Mouse (Mus musculus) heart, postnatal 10 days (tissue): Measurements from ENCODE around the gene Kxd1. TPM values are rescaled to one million over a fixed set of nuclear protein-coding genes. Genes with fewer than 3 reads are reported as not detected.
A peak's percentile ranks its signal among the peaks of the same experiment; 100 is the strongest.

Experiments used
- DNase-seq, 2 experiments: peaks; one replicate each; pipeline ENCODE4 v3.0.0; 2021
- intact Hi-C: fragments of 180-260 bp; cut with DNase I; formaldehyde crosslinking; loops from one replicate; pipeline ENCODE4 v1.15.1; 2025
- total RNA-seq, 2 experiments: library from RNA; stranded (reverse); gene quantifications; 2 replicates each; pipeline ENCODE4 v1.2.3; 2021

Gene Kxd1
- total RNA-seq, 2 experiments from 2014 or later: 79.5 to 81.3 TPM

DNA sequence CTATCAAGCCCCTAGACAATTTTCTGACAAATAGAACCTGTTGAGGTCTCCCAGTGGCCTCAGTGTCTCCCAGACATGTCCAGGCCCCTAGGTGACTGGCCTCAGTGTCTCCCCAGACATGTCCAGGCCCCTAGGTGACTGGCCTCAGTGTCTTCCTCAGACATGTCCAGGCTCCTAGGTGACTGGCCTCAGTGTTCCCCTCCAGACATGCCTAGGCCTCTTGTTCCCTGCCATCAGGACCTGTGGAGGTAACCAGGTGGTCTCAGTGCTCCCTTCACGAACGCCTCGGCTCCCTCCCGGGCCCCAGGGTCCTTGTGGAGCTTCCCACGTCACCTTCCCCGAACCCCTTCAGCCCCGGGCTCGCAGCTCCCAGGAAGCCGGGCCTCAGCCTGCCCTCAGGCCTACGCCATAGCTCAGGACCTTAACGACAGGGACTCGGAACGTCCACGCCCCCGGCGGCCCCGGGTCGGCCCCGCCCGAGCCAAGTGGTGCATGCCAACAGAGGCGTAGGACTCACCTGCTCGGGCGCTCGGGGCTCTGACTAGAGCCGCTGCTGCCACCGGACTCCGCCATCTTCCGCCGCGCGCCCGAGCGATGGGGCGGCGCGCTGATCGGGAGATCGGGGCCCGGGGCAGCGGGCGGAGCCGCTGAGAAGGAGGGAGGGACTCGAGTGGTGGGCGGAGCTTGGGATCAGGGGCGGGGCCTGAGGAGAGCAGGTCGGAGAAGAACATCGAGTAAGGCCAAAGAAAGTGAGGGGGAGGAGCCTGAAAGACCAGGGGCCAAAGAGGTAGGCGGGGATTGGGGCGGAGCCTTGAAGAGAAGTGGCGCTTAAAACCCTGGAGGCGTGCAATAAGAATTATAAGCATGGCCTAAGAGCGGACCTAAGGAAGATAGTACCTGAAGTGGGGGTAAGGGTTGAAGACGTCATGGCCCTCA lies 51.2 kb downstream of the Kxd1 start, which contains the start of gene Klhl26:
TSS of gene Klhl26 (minus strand) at position 636 of the 936 bp plus-strand sequence.
- intact Hi-C loops: no loop called here
- DNase-seq: peak; percentile 94 to 96

DNA sequence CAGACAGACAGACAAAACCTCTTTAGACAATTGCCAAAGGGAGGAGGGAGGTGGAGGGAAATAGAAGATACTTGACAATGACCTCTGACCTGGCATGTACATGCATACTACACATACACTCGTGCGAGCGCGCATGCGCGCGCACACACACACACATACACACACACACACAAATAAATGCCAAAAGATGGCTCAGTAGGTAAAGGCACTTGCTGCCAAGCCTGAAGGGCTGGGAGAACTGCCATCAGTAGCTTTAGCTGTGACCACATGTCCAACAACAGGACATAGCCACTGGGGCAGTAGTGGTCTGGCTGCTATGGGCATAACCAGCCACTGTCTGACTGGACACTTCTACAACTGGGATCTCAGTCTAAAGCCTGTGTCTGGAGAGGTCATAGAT lies 55.9 kb downstream of the Kxd1 start:
- intact Hi-C loops: loop anchor here (2.0 kb wide), 1 partner anchor 31 kb away; no protein-coding TSS in a partner anchor

DNA sequence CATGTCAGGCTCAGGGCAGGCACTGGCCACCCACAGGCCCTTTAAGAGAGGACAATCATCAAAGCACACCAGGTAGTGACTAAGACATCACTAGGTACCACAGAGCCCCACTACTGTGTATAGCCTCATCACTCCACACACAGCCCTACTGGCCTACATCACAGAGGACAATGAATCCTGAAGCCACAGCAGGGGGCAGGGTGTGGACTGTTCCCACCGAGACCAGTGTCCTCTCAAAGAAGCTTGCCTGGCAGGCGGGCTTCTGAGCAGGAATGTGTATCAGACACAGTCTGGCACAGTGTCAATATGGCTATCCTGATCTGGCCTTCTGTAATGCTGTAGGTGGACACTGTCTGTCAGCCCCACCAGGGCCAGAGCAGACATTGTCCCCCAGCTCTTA lies 57.8 kb downstream of the Kxd1 start:
- DNase-seq: no peak

More for the DNA sequence above, 55.9 kb downstream of the Kxd1 start:
- no peak for DNase-seq

DNA sequence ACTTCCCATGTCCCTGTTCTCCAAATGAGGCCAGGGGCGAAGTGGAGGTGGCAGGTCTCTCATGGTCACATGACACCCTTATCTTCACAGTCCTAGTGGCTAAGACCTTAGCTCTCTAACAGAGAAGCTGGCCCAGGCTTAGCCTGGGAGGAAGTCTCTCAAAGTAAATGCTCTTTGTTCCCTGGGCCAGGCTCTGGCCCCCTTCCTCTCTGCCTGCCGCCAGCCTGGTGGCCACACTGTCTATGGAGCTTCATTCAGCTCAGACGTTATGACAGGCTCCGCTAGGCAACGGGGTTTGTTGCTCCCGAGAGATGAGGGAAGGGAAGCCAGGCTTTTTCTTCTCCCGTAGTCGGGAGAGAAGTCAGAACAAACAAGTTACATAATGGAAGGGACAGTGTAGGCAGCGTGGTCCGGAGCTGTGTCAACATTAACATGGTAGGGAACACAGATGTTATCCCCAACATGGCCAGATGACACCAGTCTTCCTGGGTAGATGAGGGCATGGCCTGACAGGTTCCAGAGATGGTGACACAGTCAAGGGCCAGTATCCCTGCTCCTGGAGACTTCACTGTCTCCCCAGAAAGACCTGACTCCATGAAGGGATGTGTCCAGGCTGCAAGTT lies 58.4 kb downstream of the Kxd1 start:
- no peak for DNase-seq
- intact Hi-C loops: no loop called here

More for the DNA sequence above, 57.8 kb downstream of the Kxd1 start:
- intact Hi-C loops: loop anchor here (2.0 kb wide), 1 partner anchor 29 kb away; no protein-coding TSS in a partner anchor

DNA sequence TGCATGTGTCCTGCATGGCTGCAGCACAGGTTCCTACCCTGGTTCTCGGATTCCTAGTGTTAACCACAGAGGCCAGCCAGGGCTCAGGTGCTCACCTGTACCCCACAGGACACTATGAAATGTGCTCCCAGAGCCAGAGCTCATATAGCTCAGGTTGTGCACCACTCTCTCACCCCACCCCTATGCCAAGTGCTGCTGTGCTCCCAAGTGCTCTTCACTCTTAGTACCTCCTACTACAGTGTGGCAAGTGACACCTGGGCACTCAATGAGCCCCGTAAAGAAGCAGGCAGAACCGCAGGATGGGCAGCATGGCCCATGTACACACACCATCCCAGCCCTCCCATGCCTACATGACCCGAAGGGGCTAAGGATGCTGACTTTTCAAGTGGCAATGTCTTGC lies 59.0 kb downstream of the Kxd1 start:
- no peak for DNase-seq
- intact Hi-C loops: no loop called here

DNA sequence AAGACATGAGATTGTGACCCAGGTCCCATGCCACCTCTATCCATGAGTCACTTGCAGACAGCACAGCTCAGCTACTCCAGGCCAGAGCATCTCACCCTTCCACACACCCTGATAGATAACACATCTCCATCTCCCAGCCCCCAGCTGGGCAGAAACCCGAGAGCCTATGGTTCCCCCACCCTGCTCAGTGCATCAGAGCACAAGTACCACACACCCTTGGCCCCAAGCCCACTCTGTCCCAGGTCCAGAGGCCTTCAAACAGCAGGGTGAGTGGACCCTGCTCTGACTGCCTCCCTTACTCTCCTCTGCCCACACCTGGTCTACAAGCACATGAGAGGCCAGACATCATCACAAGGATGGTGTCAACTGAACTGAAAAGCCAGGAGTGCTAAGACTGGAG lies 59.8 kb downstream of the Kxd1 start:
- intact Hi-C loops: no loop called here
- no peak for DNase-seq

DNA sequence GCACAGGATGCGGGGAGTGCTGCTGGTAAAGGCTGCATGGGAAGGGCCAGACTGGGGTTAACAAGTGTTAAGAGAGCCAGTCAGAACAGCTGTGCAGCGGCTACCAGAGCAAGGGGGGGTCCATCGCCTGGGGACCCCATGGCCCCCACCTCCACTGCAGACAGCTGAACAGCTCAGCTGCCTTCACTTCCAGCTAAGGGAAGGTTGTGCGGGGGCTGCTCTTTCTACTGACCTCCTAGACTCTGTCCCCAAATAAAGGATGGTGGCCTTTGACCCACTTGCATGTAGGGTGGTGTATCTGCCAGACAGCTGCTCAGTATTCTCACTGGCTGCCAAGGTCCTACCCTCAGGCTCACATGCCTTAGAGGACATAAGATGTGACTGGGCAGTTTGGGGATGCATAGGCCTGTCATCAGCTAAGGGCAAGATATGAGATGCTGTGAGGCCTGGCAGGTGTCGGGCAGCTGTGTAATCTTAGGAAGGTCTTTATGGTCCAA lies 60.5 kb downstream of the Kxd1 start:
- intact Hi-C loops: no loop called here
- DNase-seq: peak; percentile 58 to 59

DNA sequence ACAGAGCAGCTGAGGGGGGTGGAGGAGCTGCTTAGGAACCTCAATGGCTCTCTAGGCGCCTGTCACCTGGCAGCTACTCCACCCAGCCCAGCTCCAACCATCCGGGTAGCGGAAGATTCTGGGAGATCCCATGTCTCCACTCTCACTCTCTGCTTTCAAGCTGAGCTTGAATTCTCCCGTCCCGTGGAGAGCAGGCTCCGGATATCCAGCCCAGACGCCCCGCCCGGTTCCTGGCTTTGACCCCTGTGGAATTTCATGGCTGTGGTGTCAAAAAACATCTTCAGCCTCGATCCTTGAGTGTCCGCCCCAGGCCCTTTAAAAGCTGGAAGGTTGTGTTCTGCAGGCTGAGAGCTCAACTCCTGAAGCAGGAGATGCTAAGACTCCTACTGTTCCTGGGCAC lies 61.0 kb downstream of the Kxd1 start:
- intact Hi-C loops: no loop called here
- peak; percentile 75 to 76 for DNase-seq

DNA sequence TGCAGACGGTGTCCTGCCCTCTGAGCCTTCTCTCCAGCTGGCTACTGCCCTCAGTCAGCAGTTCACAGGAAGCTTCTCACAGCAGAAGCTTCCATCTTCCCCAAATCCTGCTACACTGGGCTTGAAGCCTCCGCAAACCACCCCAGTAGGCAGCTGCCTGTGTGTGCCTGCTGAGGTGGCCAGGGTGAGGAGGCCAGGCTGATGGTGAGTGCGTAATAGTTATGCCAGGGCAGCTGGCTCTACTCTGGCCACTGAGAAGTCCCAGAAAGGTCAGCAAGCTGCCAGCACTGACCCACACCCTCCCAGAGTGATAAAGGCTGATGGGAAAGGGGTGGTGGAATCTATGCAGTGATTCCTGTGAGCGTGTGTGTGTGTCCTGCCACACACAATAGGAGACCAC lies 61.5 kb downstream of the Kxd1 start:
- intact Hi-C loops: no loop called here
- DNase-seq: no peak

DNA sequence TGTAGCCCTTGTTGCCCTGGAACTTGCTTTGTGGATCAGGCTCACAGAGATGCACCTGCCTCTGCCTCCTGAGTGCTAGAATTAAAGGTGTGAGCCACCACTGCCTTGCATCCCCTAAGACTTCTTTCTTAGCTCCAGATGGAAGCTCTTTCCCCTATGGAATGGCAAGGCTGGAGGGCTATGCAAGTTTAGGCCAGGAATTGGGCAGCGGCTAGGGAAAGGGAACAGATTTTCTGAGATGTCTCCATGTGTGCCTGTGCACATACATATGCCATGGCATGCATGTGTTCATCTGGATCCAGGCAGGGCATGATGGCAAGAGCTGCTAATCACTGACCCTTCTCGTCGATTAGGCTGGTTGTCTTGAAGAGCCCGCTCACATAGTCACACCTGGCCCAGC lies 62.1 kb downstream of the Kxd1 start:
- no peak for DNase-seq
- intact Hi-C loops: no loop called here

DNA sequence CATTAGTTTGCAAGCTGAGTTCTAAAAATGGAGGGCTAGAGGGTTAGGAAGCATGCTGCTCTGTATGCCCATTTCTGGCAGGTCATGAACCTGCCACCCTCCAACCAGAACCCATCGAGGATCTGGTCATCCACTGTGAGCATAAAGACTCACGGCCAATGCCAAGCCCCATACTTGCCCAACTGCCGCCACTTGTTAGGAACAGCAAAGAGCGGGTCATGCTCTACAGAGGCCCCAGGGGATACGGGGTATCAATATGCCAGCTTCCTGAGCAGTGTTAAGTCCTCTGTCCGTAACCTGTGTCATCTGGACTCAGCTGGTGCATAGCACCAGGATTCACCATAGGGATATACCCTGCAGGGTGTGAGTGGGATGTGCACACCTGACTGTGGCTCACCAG lies 63.6 kb downstream of the Kxd1 start:
- DNase-seq: no peak
- intact Hi-C loops: no loop called here

DNA sequence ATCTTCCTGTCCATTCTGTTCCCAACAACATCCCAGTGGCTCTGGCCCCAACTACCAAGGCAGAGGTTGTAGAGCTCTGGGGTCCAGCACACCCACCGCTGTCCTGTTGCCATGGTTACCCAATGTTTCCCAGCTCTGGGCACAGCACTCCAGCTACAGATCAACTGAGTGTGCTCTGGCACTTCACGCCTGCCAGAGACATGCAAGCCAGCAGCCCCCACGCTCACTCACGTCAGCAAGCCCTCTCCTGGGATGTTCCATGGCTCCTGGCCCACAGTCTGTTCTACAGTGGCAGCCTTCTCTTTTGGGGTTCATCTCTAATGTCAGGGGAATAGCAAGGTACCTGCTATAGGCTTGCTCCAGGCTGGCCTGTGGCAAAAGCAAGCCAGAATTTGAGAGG lies 64.5 kb downstream of the Kxd1 start:
- intact Hi-C loops: no loop called here

DNA sequence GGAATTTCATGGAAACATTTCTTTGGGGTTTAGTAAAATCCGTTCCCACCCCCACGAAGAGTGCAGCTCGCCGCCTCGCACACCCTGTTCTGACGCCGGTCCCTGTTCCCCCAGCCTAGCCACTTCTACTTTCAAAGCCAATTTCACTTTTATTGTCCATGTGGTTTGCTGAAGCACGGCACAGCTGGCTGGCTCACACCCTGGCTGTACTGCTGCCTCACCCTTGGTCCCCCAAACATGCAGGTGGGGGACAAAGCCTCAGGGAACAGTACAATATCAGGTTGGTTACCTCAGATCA lies 65.3 kb downstream of the Kxd1 start:
- intact Hi-C loops: no loop called here
- no peak for DNase-seq

More for the DNA sequence above, 64.5 kb downstream of the Kxd1 start:
- DNase-seq: peak in 1 of 2 experiments; percentile 48

DNA sequence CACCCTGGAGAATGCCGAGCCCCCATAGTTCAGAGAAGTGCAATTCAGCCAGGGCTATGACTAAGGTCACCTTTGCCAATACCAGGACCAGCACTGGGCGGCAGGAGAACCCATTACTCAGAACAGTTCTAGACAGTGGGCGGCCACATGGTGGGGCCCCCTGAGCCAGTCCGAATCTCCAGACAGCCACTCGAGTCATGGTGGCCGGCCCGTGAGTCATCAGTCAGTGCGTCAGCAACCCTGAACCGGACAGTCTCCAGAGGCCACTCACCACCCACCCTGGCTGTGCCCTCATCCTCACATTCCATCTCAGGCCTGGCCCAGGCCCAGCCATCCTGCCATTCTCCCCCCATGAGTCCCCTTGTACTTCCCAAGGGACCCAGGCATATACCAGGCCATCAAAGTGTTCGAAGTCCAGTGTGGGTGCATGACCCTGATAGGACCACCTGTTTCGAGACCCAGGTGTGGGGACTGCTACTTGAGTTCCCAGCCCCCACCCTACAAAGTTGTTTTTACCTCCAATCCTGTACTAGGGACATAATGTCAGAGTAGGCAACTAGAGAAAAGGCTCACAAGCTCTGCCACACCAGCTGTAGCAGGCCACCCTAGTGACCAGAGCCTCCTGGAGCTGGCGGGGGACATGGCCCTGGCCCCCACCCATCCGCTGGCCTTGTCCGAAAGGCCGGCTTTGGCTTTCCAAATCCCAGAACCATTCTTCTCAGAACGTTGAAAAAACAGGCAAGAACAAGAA lies 65.8 kb downstream of the Kxd1 start:
- intact Hi-C loops: no loop called here
- DNase-seq: no peak

DNA sequence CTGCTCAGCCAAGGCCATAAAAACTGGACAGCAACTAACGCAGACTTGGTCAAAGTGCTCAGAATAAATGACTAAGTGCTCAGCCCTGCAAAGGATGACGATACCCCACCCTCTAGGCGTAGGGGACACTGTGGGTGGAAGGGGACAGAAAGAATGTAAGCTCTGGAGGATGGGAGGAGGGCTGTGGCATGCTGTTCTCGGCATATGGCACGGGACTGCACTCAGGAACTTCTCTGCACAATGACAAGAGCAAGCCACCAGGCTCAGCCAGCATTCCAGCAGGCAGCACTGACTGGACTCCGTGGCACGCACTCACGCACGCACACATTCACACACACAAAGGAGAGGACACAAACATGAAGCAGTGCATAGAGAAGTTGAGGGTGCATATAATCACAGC lies 67.2 kb downstream of the Kxd1 start:
- intact Hi-C loops: no loop called here
- DNase-seq: no peak

DNA sequence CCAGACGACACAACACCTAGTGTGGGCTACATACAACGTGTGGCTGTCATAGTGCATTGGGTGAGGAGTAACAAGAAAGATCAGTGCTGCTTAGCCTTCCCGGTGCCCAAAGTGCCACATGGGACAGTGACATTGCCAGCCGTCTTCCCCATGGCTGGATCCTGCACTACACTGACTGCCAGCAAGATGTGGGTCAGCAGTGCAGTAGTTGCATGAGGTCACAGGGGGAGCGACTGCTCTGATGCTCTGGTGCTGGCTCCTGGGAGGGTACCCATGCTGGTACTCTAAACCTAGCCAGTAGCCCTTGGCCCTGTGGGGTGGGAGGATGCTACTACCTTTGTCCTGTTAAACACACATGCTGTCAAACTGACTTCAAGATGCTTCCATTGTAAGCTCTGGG lies 67.6 kb downstream of the Kxd1 start:
- no peak for DNase-seq
- intact Hi-C loops: no loop called here

DNA sequence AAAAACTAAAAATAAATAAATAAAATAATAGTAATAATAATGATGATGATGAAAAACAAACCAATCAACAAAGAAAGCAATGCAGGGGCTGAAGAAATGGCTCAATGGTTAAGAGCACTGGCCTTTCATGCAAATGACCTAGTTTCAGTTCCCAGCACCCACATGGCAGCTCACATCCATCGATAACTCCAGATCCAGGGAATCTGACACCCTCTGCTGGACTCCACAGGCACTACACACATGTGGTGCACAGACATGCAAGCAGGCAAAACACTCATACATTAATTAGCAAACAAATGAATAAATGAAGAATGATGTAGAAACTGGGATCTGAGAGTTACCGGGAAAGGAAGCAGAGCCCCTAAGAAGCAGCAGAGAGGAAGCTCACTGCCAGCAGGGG lies 68.1 kb downstream of the Kxd1 start:
- DNase-seq: no peak
- intact Hi-C loops: no loop called here

DNA sequence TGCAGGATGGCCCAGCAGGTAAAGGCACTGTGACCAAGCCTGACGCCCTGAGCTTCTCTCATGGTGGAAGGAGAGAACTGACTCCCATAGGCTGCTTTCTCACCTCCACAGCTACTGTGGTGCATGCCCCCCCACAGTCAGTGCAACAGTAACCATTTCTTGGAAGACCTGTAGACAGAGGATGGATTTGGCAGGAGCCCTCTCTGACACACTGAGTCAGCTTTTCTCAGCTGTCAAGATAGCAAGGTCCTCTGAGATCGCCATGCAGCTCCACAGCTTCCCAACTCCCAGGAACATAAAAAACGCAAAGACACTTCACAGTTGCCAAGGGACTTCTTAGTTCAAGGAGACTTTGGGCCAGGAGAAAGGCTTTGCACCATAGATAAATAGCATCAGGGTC lies 69.3 kb downstream of the Kxd1 start:
- intact Hi-C loops: no loop called here
- DNase-seq: no peak
